Mouse (Mus musculus) CH12.LX (cell line): ENCODE measurements around the gene Acsm1. TPM values are rescaled to one million over a fixed set of nuclear protein-coding genes. Genes with fewer than 3 reads are reported as not detected.

Experiments used
- DNase-seq: peaks from one replicate; pipeline ENCODE4 v3.0.0-alpha.2; 2013; ENCODE audit errors: extremely low read depth
- H3K27ac ChIP-seq: 2 replicates; pipeline ENCODE4 v1.5.1; 2012; ENCODE audit warnings: low read depth, mild to moderate bottlenecking, control low read depth, moderate library complexity; ENCODE audit not compliant: insufficient read depth
- H3K27me3 ChIP-seq: replicated peaks from 2 replicates; pipeline ENCODE3; 2012; ENCODE audit warnings: inconsistent platforms
- H3K36me3 ChIP-seq, 2 experiments: replicated peaks in 1 of 2; 2 replicates each; pipeline versions ENCODE3 to v1.6.1; 2012; ENCODE audit warnings: inconsistent platforms in 1 of 2, low read length in 1 of 2, mild to moderate bottlenecking in 1 of 2, mixed read lengths in 1 of 2, moderate library complexity in 1 of 2; ENCODE audit not compliant: control insufficient read depth in 1 of 2, insufficient read depth in 1 of 2
- H3K4me1 ChIP-seq, 2 experiments: 2 replicates each; pipeline ENCODE4 v1.6.1; 2012; ENCODE audit warnings: inconsistent platforms in 1 of 2, moderate library complexity in 1 of 2; ENCODE audit not compliant: insufficient read depth in 2 of 2, control insufficient read depth in 1 of 2
- H3K4me2 ChIP-seq: 2 replicates; pipeline ENCODE4 v1.6.1; 2012; ENCODE audit warnings: low read depth, mild to moderate bottlenecking, control low read depth; ENCODE audit not compliant: poor library complexity, insufficient read depth, severe bottlenecking
- H3K4me3 ChIP-seq, 3 experiments: fragments of 150-350 bp in 1 of 3; sonication (generic) in 1 of 3; replicated peaks in 1 of 3; 2 replicates each; pipeline versions ENCODE3 to v1.5.1; 2011 to 2012; ENCODE audit warnings: low read depth in 2 of 3, low read length in 2 of 3, mild to moderate bottlenecking in 2 of 3, moderate library complexity in 2 of 3, control low read depth in 1 of 3, improper control_type of control experiment in 1 of 3, inconsistent platforms in 1 of 3, mixed read lengths in 1 of 3; ENCODE audit not compliant: poor library complexity in 1 of 3
- H3K79me2 ChIP-seq: replicated peaks from 2 replicates; pipeline ENCODE4 v1.6.1; 2012; ENCODE audit warnings: mild to moderate bottlenecking, moderate library complexity; ENCODE audit not compliant: control insufficient read depth, poor library complexity, insufficient read depth, severe bottlenecking; ENCODE audit errors: extremely low read depth
- H3K9ac ChIP-seq: 2 replicates; pipeline ENCODE4 v1.6.1; 2012; ENCODE audit warnings: low read depth, mild to moderate bottlenecking, control low read depth, moderate library complexity; ENCODE audit not compliant: insufficient read depth
- H3K9me3 ChIP-seq: replicated peaks from 2 replicates; pipeline ENCODE3; 2012; ENCODE audit warnings: low read length, inconsistent platforms, mixed read lengths
- CHD2 ChIP-seq: IDR thresholded peaks from 2 replicates; pipeline ENCODE4 v1.6.1; 2011; ENCODE audit warnings: low read length, improper control_type of control experiment
- E2F4 ChIP-seq: IDR thresholded peaks from 2 replicates; pipeline ENCODE4 v1.6.1; 2011; ENCODE audit warnings: low read depth, low read length, improper control_type of control experiment; ENCODE audit not compliant: insufficient replicate concordance
- EP300 ChIP-seq: IDR thresholded peaks from 2 replicates; pipeline ENCODE4 v1.6.1; 2011; ENCODE audit warnings: low read length, improper control_type of control experiment
- ETS1 ChIP-seq: conservative IDR thresholded peaks from 2 replicates; pipeline ENCODE4 v1.6.1; 2012; ENCODE audit warnings: low read depth, mild to moderate bottlenecking, inconsistent platforms, low read length, improper control_type of control experiment, moderate library complexity
- HCFC1 ChIP-seq: IDR thresholded peaks from 2 replicates; pipeline ENCODE4 v1.6.1; 2012; ENCODE audit warnings: low read depth, mild to moderate bottlenecking, inconsistent platforms, low read length, improper control_type of control experiment
- MEF2A ChIP-seq: IDR thresholded peaks from 2 replicates; pipeline ENCODE4 v1.6.1; 2014; ENCODE audit warnings: low read depth, mild to moderate bottlenecking, inconsistent platforms, low read length, improper control_type of control experiment, borderline replicate concordance
- MXI1 ChIP-seq: IDR thresholded peaks from 2 replicates; pipeline ENCODE4 v1.6.1; 2011; ENCODE audit warnings: mild to moderate bottlenecking, low read depth, low read length, improper control_type of control experiment
- MYC ChIP-seq: IDR thresholded peaks from 2 replicates; pipeline ENCODE4 v1.6.1; 2011; ENCODE audit warnings: low read depth, mild to moderate bottlenecking, improper control_type of control experiment, low read length
- PAX5 ChIP-seq: IDR thresholded peaks from 2 replicates; pipeline ENCODE4 v1.6.1; 2012; ENCODE audit warnings: low read length, inconsistent platforms, mixed read lengths
- POLR2AphosphoS2 ChIP-seq: IDR thresholded peaks from 2 replicates; pipeline ENCODE4 v1.6.1; 2011; ENCODE audit warnings: low read depth, low read length, improper control_type of control experiment
- SIN3A ChIP-seq: IDR thresholded peaks from 2 replicates; pipeline ENCODE4 v1.6.1; 2012; ENCODE audit warnings: low read length, improper control_type of control experiment, inconsistent platforms
- SMC3 ChIP-seq: IDR thresholded peaks from 2 replicates; pipeline ENCODE4 v1.6.1; 2011; ENCODE audit warnings: low read depth, low read length, improper control_type of control experiment
- TCF12 ChIP-seq: IDR thresholded peaks from 2 replicates; pipeline ENCODE4 v1.6.1; 2014; ENCODE audit warnings: low read depth, mild to moderate bottlenecking, inconsistent platforms, low read length, improper control_type of control experiment
- USF2 ChIP-seq: conservative IDR thresholded peaks from 2 replicates; pipeline ENCODE4 v1.6.1; 2011; ENCODE audit warnings: low read depth, low read length, improper control_type of control experiment
- ZKSCAN1 ChIP-seq: IDR thresholded peaks from 2 replicates; pipeline ENCODE4 v1.6.1; 2012; ENCODE audit warnings: low read depth, inconsistent platforms, low read length, improper control_type of control experiment, borderline replicate concordance
- ZMIZ1 ChIP-seq: IDR thresholded peaks from 2 replicates; pipeline ENCODE4 v1.6.1; 2012; ENCODE audit warnings: low read depth, mild to moderate bottlenecking, inconsistent platforms, low read length, improper control_type of control experiment
- ZNF384 ChIP-seq: IDR thresholded peaks from 2 replicates; pipeline ENCODE4 v1.6.1; 2012; ENCODE audit warnings: low read depth, low read length, improper control_type of control experiment, inconsistent platforms
- dilution Hi-C: fragments of 300-500 bp; cut with MboI; formaldehyde crosslinking; loops from 2 replicates; pipeline ENCODE4 v1.14.3; 2020; ENCODE audit warnings: low sequenced_read_pairs; ENCODE audit not compliant: extremely low pct_unique_long_range_greater_than_20kb, extremely low pct_ligation_motif_present
- in situ Hi-C: fragments of 300-500 bp; cut with MboI; formaldehyde crosslinking; loops from 3 replicates; pipeline ENCODE4 v1.14.3; 2019; ENCODE audit warnings: low sequenced_read_pairs, low pct_ligation_motif_present, low pct_unique_long_range_greater_than_20kb, mixed read lengths
- polyA plus RNA-seq: library from polyadenylated mRNA; unstranded; fragments of >175 nt; gene quantifications from 2 replicates; pipeline ENCODE4 v1.2.1, GENCODE M21; 2012; ENCODE audit warnings: low read depth; ENCODE audit not compliant: insufficient read length
- total RNA-seq, 2 experiments: library from RNA; depleted of rRNA; stranded (reverse); fragments of 300-350 nt in 1 of 2; fragments of >200 nt in 1 of 2; gene quantifications; 2 replicates each; pipeline ENCODE4 v1.2.3; 2012 to 2014

The Acsm1 gene
- total and polyA plus RNA-seq, 3 experiments, result not detected

DNA sequence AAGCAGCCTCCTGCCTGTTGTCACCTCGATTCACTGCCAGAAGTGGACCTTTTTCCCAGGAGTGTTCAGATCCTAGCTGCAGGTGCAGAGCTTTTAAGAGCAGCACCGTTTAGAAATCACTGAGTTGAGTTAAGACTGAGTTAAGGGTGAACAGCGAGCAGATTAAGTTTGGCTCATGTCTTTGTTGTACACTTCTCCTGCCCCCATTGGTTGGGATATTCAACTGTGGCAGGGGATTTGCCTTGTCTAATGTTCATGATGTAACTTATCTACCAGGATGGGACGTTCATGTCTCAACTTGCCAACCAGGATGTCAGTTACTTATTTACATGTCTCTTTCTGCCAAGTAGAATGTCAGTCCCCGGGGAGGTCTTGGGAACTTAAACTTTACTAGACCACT, 35.5 kb downstream of the Acsm1 start:
- in situ Hi-C loops (no loop called here), dilution Hi-C loops (no loop called here)
- H3K4me3 ChIP-seq, result no peak overlapping the region
- H3K9ac ChIP-seq, result no peak overlapping the region; the same call in 1 of the 2 replicates
- peak; percentile 23; the same call in 1 of the 2 replicates for TF ChIP-seq EP300
- no peak for TF ChIP-seq ZNF384
- H3K4me1 ChIP-seq, result peaks cover 3 to 22% of the 10 kb centered on the region in 2 experiments; a peak in 3 of 4 replicates
- H3K4me2 ChIP-seq, result no peak overlapping the region
- no peaks in the 10 kb centered on the region for H3K79me2 ChIP-seq
- peak; percentile 16 for DNase-seq
- H3K27me3 ChIP-seq, result no peaks in the 10 kb centered on the region
- H3K9me3 ChIP-seq, result no peaks in the 10 kb centered on the region
- no peak overlapping the region for H3K27ac ChIP-seq
- no peaks in the 10 kb centered on the region for H3K36me3 ChIP-seq

DNA sequence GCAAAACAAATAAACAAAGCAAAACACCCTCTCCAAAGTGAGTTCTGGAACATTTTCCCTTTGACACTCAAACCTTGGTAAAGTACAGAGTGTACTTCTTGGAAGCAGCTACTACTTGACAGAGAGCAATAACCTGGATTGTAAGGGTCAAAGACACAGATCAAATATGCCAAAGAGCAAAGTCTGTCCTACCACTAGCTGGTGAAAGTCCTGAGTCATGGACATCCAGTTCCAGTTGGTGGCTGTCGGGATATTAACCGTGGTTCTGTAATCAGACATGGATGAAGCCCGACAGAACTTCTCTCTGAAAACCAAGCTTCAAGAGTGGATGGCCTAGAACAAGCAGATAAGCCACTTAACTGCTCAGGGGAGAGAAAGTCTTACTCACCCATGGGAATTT, 61.1 kb downstream of the Acsm1 start:
- Histone ChIP-seq H3K4me3 (no peak overlapping the region), H3K9me3 (no peaks in the 10 kb centered on the region), H3K27me3 (peaks cover 20% of the 10 kb centered on the region), H3K27ac (no peak overlapping the region), H3K36me3 (no peaks in the 10 kb centered on the region), H3K79me2 (no peaks in the 10 kb centered on the region), H3K4me1 (no peaks in the 10 kb centered on the region), H3K4me2 (no peak overlapping the region), H3K9ac (no peak overlapping the region)
- no peak for DNase-seq
- in situ Hi-C loops, result no loop called here
- dilution Hi-C loops, result no loop called here
- TF ChIP-seq ETS1, result no peak
- TF ChIP-seq ZMIZ1, result no peak
- TF ChIP-seq MXI1, result no peak
- no peak for TF ChIP-seq PAX5
- TF ChIP-seq USF2, result no peak
- no peak for TF ChIP-seq E2F4
- TF ChIP-seq TCF12, result no peak
- no peak for TF ChIP-seq HCFC1
- no peak for TF ChIP-seq CHD2
- no peak for TF ChIP-seq POLR2AphosphoS2
- no peak for TF ChIP-seq SIN3A
- TF ChIP-seq, all 38 proteins: peak for 0

DNA sequence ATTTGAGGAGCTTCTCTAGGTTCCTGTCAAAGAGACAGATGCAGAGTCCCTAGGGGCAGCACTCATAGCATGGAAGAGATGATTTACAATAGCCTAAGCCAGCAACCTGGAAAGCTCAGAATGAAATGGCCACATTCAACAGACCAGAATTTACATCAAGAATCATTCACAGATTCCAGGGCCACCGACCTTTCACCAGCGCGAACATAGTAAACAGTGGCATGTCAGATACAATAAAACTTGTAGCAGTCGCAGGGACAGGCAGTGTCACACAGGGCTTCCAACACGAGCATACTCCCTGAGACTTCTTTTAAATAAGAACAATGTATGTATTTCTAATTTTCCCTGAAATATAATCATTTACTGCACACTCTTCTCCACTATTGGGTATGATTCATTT, 63.6 kb downstream of the Acsm1 start:
- no peak overlapping the region for H3K9ac ChIP-seq
- peaks cover 0 to under 1% of the 10 kb centered on the region in 2 experiments; a peak in 1 of 4 replicates for H3K4me1 ChIP-seq
- no peaks in the 10 kb centered on the region for H3K36me3 ChIP-seq
- dilution Hi-C loops (no loop called here), in situ Hi-C loops (no loop called here)
- no peak overlapping the region for H3K4me3 ChIP-seq
- H3K9me3 ChIP-seq, result no peaks in the 10 kb centered on the region
- H3K4me2 ChIP-seq, result no peak overlapping the region
- DNase-seq, result no peak
- TF ChIP-seq SMC3 (no peak), HCFC1 (no peak), ZKSCAN1 (no peak), PAX5 (no peak), MEF2A (no peak), MYC (no peak), ZMIZ1 (no peak)
- peaks cover 14% of the 10 kb centered on the region for H3K27me3 ChIP-seq
- no peaks in the 10 kb centered on the region for H3K79me2 ChIP-seq
- no peak overlapping the region for H3K27ac ChIP-seq
